Mouse (Mus musculus) embryonic facial prominence, embryonic 11.5 days (tissue): ENCODE data around the gene Rpl3l. TPM values are rescaled to one million over a fixed set of nuclear protein-coding genes. Genes with fewer than 3 reads are reported as not detected.
"Not testable (repeated sequence)": the region's sequence is repeated elsewhere in the genome, so short reads cannot be mapped to it uniquely, and the experiment has no call there.

ENCODE experiments used
- ATAC-seq: fragments of 200-750 bp; cut with Nextera tagmentation; replicated peaks from 2 replicates; pipeline ENCODE4 v1.8.0; 2017; ENCODE audit warnings: low read depth; ENCODE audit not compliant: insufficient number of reproducible peaks, low FRiP score, low TSS enrichment
- DNase-seq: peaks from one replicate; pipeline ENCODE4 v3.0.0-alpha.2; 2015; ENCODE audit warnings: low spot score
- H3K27ac ChIP-seq: fragments of 300-500 bp; sonication (generic); replicated peaks from 2 replicates; pipeline ENCODE4 v1.5.1; 2014; ENCODE audit warnings: mild to moderate bottlenecking, low read depth, low read length, control low read depth
- H3K27me3 ChIP-seq: fragments of 300-500 bp; sonication (generic); 2 replicates; pipeline ENCODE4 v1.6.1; 2014; ENCODE audit warnings: mild to moderate bottlenecking, low read length, moderate library complexity, mixed read lengths; ENCODE audit not compliant: control insufficient read depth, insufficient read depth
- H3K36me3 ChIP-seq: fragments of 300-500 bp; sonication (generic); replicated peaks from 2 replicates; pipeline ENCODE4 v1.6.1; 2014; ENCODE audit warnings: low read depth, mild to moderate bottlenecking, low read length, moderate library complexity, mixed read lengths; ENCODE audit not compliant: control insufficient read depth, insufficient read depth
- H3K4me1 ChIP-seq: fragments of 300-500 bp; sonication (generic); 2 replicates; pipeline ENCODE4 v1.6.1; 2014; ENCODE audit warnings: low read length, mixed read lengths; ENCODE audit not compliant: control insufficient read depth, insufficient read depth
- H3K4me2 ChIP-seq: fragments of 300-500 bp; sonication (generic); 2 replicates; pipeline ENCODE4 v1.6.1; 2014; ENCODE audit warnings: low read depth, mild to moderate bottlenecking, control low read depth, low read length, moderate library complexity
- H3K4me3 ChIP-seq: fragments of 300-500 bp; sonication (generic); 2 replicates; pipeline ENCODE4 v1.5.1; 2014; ENCODE audit warnings: low read depth, low read length, control low read depth
- H3K9ac ChIP-seq: fragments of 300-500 bp; sonication (generic); replicated peaks from 2 replicates; pipeline ENCODE4 v1.6.1; 2014; ENCODE audit warnings: mild to moderate bottlenecking, control low read depth, low read length
- H3K9me3 ChIP-seq: fragments of 300-500 bp; sonication (generic); replicated peaks from 2 replicates; pipeline ENCODE4 v1.6.1; 2016; ENCODE audit warnings: mild to moderate bottlenecking, low read length, inconsistent platforms, mixed read lengths; ENCODE audit not compliant: control insufficient read depth
- WGBS: fragments of 180-500 bp; shearing (Covaris S2); extraction: QIAGEN DNeasy Blood & Tissue Kit; methylation state at CpG from one replicate; pipeline ENCODE4 v1.1.7; 2014; 5-methylcytosine and 5-hydroxymethylcytosine counted together
- polyA plus RNA-seq: library from polyadenylated mRNA; unstranded; fragments of >200 nt; fragmentation: Nextera tagmentation; extraction: Ambion mirVana; gene quantifications from 2 replicates; pipeline ENCODE4 v1.2.1, GENCODE M21; 2014

Rpl3l gene
- polyA plus RNA-seq, 1 experiment from 2014 or later: not detected

DNA sequence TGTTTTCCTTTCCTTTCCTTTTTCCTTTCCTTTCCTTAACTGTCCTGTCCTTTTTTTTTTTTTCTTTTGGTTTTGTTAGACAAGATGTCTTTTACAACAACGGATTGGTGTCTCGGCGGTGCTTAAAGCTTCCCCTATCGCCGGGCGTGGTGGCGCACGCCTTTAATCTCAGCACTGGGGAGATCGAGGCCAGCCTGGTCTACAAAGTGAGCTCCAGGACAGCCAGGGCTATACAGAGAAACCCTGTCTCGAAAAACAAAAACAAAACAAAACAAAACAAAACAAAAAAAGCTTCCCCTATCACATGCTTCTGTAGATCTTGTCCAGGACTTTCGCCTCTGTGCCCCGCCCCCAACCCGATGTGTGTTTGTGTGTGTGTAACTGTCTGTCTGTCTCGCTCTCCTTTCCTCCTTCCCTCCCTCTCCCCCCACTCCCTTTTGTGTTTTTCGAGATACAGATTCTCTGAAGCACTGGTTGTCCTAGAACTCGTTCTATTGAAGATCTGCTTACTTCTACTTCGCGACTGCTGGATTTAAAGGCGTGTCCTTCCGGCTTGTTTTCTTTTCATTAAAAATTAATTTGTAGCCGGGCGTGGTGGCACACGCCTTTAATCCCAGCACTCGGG lies 19.7 kb upstream of the Rpl3l start:
- H3K9me3 ChIP-seq: no peaks in the 10 kb centered on the region
- H3K36me3 ChIP-seq: peaks cover 4% of the 10 kb centered on the region
- H3K4me2 ChIP-seq: peak overlapping the region; percentile 72
- H3K27me3 ChIP-seq: no peaks in the 10 kb centered on the region
- 5% methylated on average over 24 of the region's 24 CpGs for WGBS
- peak overlapping the region; percentile 56 for H3K4me3 ChIP-seq
- ATAC-seq (no peak), DNase-seq (no peak)
- H3K9ac ChIP-seq: peak overlapping the region; percentile 67
- no peaks in the 10 kb centered on the region for H3K4me1 ChIP-seq
- H3K27ac ChIP-seq: no peak overlapping the region

DNA sequence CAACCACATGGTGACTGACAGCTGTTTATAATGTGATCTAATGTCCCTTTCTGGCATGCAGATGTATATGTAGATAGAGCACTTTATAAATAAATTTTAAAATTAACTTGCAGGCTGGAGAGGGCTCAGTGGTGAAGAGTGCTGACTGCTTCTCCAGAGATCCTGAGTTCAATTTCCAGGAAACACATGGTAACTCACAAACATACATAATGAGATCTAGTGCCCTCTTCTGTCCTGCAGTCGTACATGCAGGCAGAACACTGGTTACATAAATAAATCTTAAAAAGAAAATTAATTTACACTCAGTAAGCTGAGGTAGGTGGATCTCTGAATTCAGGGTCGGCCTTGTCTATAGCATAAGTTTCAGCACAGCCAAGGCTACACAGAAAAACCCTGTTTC lies 19.0 kb upstream of the Rpl3l start:
- Histone ChIP-seq H3K9ac (no peak overlapping the region), H3K4me2 (no peak overlapping the region), H3K27ac (no peak overlapping the region), H3K36me3 (peaks cover 4% of the 10 kb centered on the region), H3K27me3 (no peaks in the 10 kb centered on the region), H3K4me3 (no peak overlapping the region), H3K4me1 (no peaks in the 10 kb centered on the region), H3K9me3 (no peaks in the 10 kb centered on the region)
- 35% methylated on average over 2 of the region's 2 CpGs for WGBS
- ATAC-seq (no peak), DNase-seq (peak; percentile 57)

- no peak overlapping the region for H3K4me3 ChIP-seq
- no peak overlapping the region for H3K9ac ChIP-seq
- no peak overlapping the region for H3K27ac ChIP-seq
- DNase-seq: no peak
- no peak for ATAC-seq
- no peaks in the 10 kb centered on the region for H3K4me1 ChIP-seq
- H3K36me3 ChIP-seq: no peaks in the 10 kb centered on the region
- H3K4me2 ChIP-seq: no peak overlapping the region
- H3K9me3 ChIP-seq: no peaks in the 10 kb centered on the region
- H3K27me3 ChIP-seq: no peaks in the 10 kb centered on the region; the same call in 1 of the 2 replicates
- WGBS: 73% methylated on average over 6 of the region's 6 CpGs
These were observed 12.1 kb upstream of the Rpl3l start for GRCm38 (mm10) chr17:24715556-24715955.

- DNase-seq (no peak), ATAC-seq (no peak)
- H3K4me2 ChIP-seq: no peak overlapping the region
- no peak overlapping the region for H3K27ac ChIP-seq
- no peaks in the 10 kb centered on the region for H3K9me3 ChIP-seq
- no peaks in the 10 kb centered on the region; the same call in 1 of the 2 replicates for H3K36me3 ChIP-seq
- 94% methylated on average over 15 of the region's 15 CpGs for WGBS
- no peak overlapping the region for H3K9ac ChIP-seq
- no peaks in the 10 kb centered on the region; the same call in 1 of the 2 replicates for H3K27me3 ChIP-seq
- no peaks in the 10 kb centered on the region for H3K4me1 ChIP-seq
- H3K4me3 ChIP-seq: no peak overlapping the region
These were observed 11.4 kb upstream of the Rpl3l start for GRCm38 (mm10) chr17:24716166-24716682.

- no peak within 1 kb of the TSS for H3K27ac ChIP-seq
- H3K27me3 ChIP-seq: no peaks in the 10 kb centered on the region; the same call in 1 of the 2 replicates
- ATAC-seq (no peak), DNase-seq (no peak)
- peak within 1 kb of the TSS; percentile 75 for H3K4me3 ChIP-seq
- no peaks in the 10 kb centered on the region for H3K4me1 ChIP-seq
- no peak within 1 kb of the TSS for H3K9ac ChIP-seq
- peaks cover 8% of the 10 kb centered on the region for H3K36me3 ChIP-seq
- WGBS: 82% methylated on average over 4 of the region's 4 CpGs
- H3K9me3 ChIP-seq: no peaks in the 10 kb centered on the region
- H3K4me2 ChIP-seq: peak within 1 kb of the TSS; percentile 36
These were observed 9.7 kb upstream of the Rpl3l start, which contains the start of the genes Rnf151 and Rps2 for GRCm38 (mm10) chr17:24717943-24718342. Rnf151 (minus strand) TSS chr17:24718063. Rps2 (plus strand) TSS chr17:24718116.

- not testable (repeated sequence) for H3K9me3 ChIP-seq, H3K27me3 ChIP-seq, H3K36me3 ChIP-seq, H3K27ac ChIP-seq, ATAC-seq, DNase-seq, H3K4me1 ChIP-seq
- Histone ChIP-seq H3K4me2 (peak overlapping the region; percentile 36), H3K9ac (peak overlapping the region; percentile 86), H3K4me3 (peak overlapping the region; percentile 75)
- 61% methylated on average over 5 of the region's 5 CpGs for WGBS
These were observed 8.7 kb upstream of the Rpl3l start for GRCm38 (mm10) chr17:24718938-24719337.

DNA sequence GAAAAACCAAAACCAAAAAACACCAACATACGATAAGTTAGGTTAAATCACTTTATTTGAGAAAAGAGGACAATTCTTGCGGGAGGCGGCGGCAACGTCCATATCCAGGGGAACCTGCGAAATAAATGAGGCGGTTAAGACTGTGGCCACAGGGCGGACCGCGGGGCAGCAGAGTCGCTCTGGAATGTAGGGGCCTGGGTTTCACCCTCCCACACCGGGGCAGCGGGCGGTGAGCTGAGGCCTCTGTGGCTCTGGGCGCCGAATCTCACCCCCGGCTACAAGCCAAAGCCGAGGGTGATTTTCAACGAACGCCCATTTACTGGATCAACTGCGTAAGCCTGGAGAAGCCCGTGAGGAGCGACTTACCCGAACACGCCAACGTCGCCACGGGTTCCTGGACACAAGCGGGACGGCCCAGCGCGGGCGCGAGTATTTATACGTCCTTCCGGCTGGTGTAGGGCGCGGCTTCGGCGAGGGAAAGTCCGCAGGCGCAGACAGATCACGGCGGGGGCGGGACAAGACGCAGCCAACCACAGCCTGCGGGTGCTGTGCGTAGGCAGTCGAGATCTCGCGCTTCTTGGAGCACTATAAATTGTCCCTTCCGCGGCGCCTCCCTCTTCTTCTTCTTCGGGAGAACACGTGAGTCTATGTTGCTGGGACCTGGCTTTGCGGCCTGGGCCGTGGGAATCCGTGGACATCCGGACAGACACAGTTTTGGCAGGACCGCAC lies 8.0 kb upstream of the Rpl3l start:
- Histone ChIP-seq H3K27ac (peak overlapping the region; percentile 62; the same call in 1 of the 2 replicates), H3K4me2 (peak overlapping the region; percentile 85), H3K4me1 (no peaks in the 10 kb centered on the region; the same call in 1 of the 2 replicates), H3K4me3 (peak overlapping the region; percentile 75), H3K9me3 (no peaks in the 10 kb centered on the region), H3K27me3 (no peaks in the 10 kb centered on the region; the same call in 1 of the 2 replicates), H3K9ac (peak overlapping the region; percentile 86), H3K36me3 (peaks cover 8% of the 10 kb centered on the region)
- peak; percentile 95 for ATAC-seq
- peak; percentile 99 for DNase-seq
- under 1% methylated on average over 61 of the region's 61 CpGs for WGBS

DNA sequence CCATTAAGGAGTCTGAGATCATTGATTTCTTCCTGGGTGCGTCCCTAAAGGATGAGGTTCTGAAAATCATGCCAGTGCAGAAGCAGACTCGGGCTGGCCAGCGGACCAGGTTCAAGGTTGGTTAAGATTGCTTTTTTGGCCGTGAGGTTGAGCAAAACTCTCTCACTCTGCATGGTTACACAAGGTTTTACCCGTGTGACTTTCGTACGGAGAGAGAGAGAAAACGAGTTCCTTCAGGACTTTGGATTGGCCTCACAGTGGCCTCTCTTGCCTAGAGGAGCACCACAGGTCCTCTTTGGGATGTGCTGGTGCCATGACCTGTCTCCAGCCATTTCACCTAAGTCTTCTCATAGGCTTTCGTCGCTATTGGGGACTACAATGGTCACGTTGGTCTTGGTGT lies 7.0 kb upstream of the Rpl3l start:
- Histone ChIP-seq H3K4me3 (peak overlapping the region; percentile 75), H3K9ac (peak overlapping the region; percentile 84), H3K4me2 (peak overlapping the region; percentile 85)
- H3K36me3 ChIP-seq, H3K9me3 ChIP-seq, H3K27ac ChIP-seq, H3K27me3 ChIP-seq, ATAC-seq, H3K4me1 ChIP-seq, DNase-seq: not testable (repeated sequence)
- WGBS: 0% methylated on average over 11 of the region's 11 CpGs
